Mouse (Mus musculus): Measurements from ENCODE around the gene Hyal3. TPM values are rescaled to one million over a fixed set of nuclear protein-coding genes. Genes with fewer than 3 reads are reported as not detected.
A peak's percentile ranks its signal among the peaks of the same experiment; 100 is the strongest.

Gene Hyal3
- polyA plus RNA-seq (2017; shearing (Covaris generic)): 1 to 10 TPM in 1 of 2 experiments, under 1 TPM in 1; 0.90 to 1.4 TPM

DNA sequence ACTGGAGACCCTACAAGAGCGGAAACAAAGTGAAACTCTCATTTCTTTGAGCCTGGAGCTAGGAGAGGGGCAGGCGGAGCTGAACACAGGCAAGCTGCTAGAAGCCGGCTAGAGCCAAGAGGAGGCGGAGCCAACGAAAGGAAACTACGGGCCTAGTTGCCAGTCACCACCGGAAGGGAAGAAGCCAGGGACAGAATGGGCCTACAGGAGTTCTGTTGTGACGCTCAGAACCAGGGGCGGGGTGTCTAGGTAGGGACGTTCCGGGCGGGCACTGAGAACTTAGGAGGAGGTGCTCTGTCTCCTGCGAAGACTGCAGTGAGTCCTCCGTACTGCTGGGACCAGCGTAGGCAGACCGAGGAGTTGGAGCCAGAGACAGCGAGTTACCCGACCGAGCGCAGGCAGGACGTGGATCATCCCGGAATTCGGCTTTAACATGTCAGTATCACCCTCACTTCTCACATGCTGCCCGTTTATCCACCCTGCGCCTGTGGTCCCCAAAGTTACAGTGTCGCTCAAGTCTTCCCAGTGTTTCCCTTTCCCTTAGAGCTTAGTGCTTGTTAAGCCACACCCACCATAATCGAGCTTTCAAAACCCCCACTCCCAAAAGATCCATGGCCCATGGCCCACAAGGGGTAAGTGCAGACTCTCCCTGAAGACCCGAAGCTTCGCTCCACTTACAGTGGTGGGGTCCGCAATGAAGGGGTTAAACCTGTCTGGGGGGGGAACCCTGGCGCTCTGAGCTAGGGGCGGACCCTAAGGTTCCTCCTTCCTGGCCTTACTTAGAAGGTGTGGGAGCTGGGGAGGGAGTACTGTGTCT is at the start of gene Hyal3:
Gene Hyal3, plus strand, starts transcription at position 318 of the 817 bp plus-strand sequence.
- ATAC-seq: peak; percentile 96

DNA sequence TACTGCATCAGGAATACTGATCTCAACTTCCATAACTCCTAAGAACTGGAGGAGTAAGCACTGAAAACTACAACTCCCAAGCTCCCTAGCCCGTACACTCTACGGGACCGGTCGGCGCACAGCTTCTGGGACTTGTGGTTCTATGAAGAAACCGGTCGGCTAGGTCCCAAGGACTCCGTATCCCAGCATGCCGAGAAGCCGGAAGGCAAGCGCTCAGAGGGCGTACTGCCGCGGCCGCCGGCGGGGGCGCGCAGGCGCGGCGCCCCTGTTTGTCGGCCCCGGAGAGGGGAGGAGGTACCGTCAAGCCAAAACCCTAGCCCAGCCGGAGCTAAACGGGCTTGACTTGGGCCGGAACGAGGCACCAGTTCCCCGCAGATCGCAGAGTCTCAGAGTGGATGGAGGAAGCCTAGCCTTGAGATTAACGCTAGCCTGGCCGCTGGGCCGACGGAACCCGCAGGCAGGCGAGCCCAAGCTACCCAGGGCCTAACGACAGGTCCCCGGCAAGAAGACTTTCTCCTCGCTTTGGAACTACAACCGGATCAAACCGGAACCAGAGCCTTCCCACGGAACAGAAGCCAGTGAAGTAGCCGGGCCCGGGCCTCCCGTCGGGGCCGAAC is 46.7 kb upstream of the Hyal3 start, which contains the start of gene Tmem115:
Gene Tmem115, plus strand, starts transcription at position 155 of the 617 bp plus-strand sequence.
- ATAC-seq: peak; percentile 99

DNA sequence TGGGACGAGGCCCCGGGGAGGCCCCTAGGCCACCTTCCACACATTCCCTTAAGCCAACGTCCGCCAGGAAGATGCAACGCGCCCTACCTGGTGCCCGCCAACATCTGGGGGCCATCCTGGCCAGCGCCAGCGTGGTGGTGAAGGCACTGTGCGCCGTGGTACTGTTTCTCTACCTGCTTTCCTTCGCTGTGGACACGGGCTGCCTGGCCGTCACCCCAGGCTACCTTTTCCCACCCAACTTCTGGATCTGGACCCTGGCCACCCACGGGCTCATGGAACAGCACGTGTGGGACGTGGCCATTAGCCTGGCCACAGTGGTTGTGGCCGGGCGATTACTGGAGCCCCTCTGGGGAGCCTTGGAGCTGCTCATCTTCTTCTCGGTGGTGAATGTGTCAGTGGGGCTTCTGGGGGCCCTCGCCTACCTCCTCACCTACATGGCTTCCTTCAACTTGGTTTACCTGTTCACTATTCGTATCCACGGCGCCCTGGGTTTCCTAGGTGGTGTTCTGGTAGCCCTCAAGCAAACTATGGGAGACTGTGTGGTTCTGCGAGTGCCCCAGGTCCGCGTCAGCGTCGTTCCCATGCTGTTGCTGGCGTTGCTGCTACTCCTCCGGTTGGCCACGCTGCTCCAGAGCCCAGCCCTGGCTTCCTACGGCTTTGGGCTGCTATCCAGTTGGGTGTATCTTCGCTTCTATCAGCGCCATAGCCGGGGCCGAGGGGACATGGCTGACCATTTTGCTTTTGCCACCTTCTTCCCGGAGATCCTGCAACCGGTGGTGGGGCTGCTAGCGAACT is 46.0 kb upstream of the Hyal3 start:
- ATAC-seq: no peak

- ATAC-seq: no peak
Observed at GRCm38 (mm10) chr9:107538231-107538630, 42.4 kb upstream of the Hyal3 start.

GRCm38 (mm10) chr9:107538711-107539110 is 41.9 kb upstream of the Hyal3 start:
- ATAC-seq: no peak

- ATAC-seq: no peak
Observed at GRCm38 (mm10) chr9:107539940-107540339, 40.7 kb upstream of the Hyal3 start.

GRCm38 (mm10) chr9:107540420-107540819 is 40.2 kb upstream of the Hyal3 start:
- no peak for ATAC-seq

DNA sequence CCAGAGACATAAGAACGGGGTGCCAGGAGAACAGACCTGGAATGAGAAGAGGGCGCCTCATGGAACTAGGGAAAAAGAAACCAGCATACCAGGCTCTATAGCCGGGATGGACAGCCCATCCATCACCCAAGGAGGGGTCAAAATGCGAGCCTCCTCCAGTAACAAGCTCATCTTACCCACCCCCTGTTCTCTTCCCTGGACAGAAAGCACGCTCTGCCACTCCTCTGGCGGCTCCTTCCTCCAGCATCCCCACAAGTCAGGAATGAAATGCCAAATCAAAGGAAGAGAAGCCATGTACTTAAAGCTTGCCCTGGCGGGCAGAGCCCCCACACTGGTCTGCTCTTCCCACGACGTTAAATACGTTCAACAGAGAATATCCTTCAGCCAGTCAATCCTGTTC is 39.6 kb upstream of the Hyal3 start:
- no peak for ATAC-seq

DNA sequence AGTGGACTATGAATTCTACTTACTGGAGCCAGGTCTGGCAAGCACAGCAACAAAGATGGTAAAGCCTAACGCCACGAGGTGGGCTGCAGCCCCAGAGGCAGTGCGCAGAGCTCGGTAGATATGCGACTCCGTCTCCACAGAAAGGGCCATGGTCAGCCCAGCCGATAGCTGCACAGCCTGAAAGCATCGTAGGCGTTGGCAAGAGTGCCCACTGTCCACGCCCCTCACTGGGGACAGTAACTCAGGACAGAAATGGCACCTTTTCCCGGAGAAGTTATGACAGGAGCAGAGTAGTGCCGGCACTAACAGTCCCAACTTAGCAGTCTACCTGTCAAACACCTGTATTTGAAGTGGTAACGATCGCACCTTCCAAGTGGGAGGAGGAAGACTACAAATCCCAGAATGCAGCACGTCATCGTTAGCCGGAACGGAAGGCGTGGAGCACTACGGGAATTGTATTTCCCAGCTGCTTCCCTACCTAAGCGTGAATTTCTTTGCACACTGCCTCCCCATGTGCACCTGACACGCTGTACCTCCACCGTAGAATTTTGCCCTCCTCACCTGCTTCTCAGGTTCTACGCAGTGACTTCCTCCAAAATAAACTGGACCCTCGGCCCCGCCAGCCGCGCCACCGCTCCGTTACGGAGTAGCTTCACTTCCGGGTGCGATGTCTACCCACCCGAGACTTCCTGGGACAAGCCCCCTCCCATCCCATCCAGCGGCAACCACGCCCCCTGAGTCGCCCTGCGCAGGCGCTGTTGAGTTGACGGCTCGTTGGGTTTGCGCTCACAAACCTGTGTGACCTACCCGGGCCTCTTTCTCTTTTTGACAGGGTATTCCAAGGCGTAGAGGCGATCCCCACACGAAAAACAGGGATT is 38.9 kb upstream of the Hyal3 start, which contains the start of the genes Cyb561d2 and Nprl2:
Gene Cyb561d2, minus strand, starts transcription at position 720 of the 878 bp plus-strand sequence.
Gene Nprl2, plus strand, starts transcription at position 753 of the 878 bp plus-strand sequence.
- ATAC-seq: peak; percentile 87

GRCm38 (mm10) chr9:107542352-107542686 is 38.3 kb upstream of the Hyal3 start:
- ATAC-seq: no peak

DNA sequence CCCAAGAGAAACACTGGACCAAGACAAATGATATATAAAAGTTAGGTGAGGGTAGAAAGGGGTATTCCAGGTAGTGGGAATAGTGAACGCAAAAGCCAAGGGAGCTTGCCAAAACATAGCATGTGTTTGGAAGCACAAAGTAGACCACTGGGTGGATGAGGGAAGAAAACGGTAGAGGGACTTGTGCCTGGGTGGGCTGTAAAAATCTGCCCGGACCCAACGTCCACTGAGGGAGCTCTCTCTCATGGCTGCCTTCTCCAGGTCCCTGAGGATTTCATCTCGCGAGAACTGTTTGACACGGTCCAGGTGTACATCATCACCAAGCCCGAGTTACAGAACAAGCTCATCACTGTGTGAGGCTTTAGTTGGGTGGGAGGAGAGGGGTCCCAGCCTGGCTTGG is 37.9 kb upstream of the Hyal3 start:
- no peak for ATAC-seq

- ATAC-seq: no peak
Observed at GRCm38 (mm10) chr9:107543299-107543698, 37.3 kb upstream of the Hyal3 start.

- ATAC-seq: no peak
Observed at GRCm38 (mm10) chr9:107544196-107544700, 36.4 kb upstream of the Hyal3 start.

DNA sequence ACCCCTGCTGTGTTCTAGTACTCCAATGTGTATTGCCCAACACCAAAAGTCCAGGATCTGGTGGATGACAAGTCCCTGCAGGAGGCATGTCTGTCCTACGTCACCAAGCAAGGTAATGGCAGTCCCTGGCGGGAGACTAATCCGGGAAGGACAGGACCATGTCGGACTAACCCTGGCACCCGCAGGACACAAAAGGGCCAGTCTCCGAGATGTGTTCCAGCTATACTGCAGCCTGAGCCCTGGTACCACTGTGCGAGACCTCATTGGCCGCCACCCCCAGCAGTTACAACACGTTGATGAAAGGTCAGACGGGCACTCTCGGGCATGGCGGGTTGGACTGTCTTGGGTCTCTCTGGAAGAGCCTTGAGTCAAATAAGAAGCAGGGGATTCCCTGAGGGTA is 35.9 kb upstream of the Hyal3 start:
- no peak for ATAC-seq

- no peak for ATAC-seq
Observed at GRCm38 (mm10) chr9:107545199-107545598, 35.4 kb upstream of the Hyal3 start.

DNA sequence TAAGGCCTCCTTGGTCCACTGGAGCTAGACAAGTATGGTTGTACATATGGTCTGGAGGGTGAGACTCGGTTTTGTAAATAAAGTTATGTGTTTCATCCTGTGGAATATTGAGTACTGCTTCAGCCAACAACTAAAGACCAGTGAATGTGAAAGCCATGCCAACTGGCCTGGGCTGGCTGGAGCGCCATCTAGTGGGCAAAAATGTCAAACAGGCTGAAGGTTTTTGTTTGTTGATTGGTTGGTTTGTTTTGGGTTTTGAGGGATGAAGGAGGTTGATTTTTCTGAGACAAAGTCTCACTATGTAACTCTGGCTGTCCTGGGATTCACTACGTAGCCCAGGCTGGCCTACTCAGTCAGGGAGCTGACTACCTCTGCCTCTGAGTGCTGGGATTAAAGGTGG is 35.0 kb upstream of the Hyal3 start:
- peak; percentile 20 for ATAC-seq

GRCm38 (mm10) chr9:107547026-107547425 is 33.6 kb upstream of the Hyal3 start, which contains the start of gene Zmynd10:
TSS of gene Zmynd10 (plus strand) at chr9:107547298.
- ATAC-seq: peak; percentile 37

DNA sequence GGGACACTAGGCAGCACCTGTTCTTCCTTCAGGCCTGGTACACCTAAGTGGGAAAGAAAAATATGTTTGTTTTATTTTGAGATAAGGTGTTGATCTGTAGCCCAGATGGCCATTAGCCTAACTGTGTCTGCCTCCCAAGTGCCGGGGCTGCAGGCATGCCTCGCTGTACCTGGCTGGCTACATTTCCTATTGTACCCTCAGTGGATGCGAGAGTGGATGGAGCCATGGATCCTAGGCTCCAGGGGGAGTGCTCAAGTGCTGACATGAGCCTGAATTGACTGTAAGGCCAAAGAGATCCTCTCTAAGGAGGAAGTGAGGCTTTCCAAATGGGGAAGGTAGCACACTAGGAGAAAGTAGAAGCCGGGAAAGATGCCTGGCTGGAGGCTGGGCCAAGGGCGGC is 32.7 kb upstream of the Hyal3 start:
- no peak for ATAC-seq

DNA sequence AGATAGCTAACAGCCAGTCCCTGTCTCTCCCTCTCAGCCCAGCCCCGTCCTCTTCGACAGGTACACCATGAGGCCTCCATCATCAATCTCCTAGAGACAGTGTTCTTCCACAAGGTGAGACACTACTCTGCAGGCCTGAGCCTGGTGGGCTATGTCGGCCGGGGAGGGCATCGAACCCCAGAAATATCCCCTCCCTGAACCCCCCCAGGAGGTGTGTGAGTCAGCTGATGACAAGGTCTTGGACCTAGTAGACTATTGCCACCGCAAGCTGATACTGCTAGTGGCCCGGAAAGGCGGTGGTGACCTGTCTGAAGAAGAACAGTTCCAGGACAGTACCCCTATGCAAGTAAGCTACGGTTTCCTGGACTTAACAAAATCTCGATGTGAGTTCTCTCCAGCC is 31.8 kb upstream of the Hyal3 start:
- ATAC-seq: no peak

- ATAC-seq: no peak
Observed at GRCm38 (mm10) chr9:107549297-107550074, 31.1 kb upstream of the Hyal3 start.
